Mouse (Mus musculus) kidney, embryonic 15.5 days (tissue): ENCODE results near the gene Arrb1. TPM values are rescaled to one million over a fixed set of nuclear protein-coding genes. Genes with fewer than 3 reads are reported as not detected.

ENCODE experiments used
- ATAC-seq: fragments of 200-750 bp; cut with Nextera tagmentation; replicated peaks from 2 replicates; pipeline ENCODE4 v1.8.0; 2017; ENCODE audit warnings: moderate TSS enrichment; ENCODE audit not compliant: low FRiP score
- H3K27ac ChIP-seq: fragments of 300-500 bp; sonication (generic); 2 replicates; pipeline ENCODE4 v1.5.1; 2015; ENCODE audit warnings: mild to moderate bottlenecking, inconsistent platforms
- H3K27me3 ChIP-seq: fragments of 300-500 bp; sonication (generic); 2 replicates; pipeline ENCODE4 v1.6.1; 2015; ENCODE audit warnings: inconsistent platforms
- H3K36me3 ChIP-seq: fragments of 300-500 bp; sonication (generic); 2 replicates; pipeline ENCODE4 v1.6.1; 2015; ENCODE audit warnings: inconsistent platforms
- H3K4me1 ChIP-seq: fragments of 300-500 bp; sonication (generic); 2 replicates; pipeline ENCODE4 v1.6.1; 2015; ENCODE audit warnings: inconsistent platforms
- H3K4me2 ChIP-seq: fragments of 300-500 bp; sonication (generic); 2 replicates; pipeline ENCODE4 v1.6.1; 2015; ENCODE audit warnings: moderate library complexity, mild to moderate bottlenecking, inconsistent platforms
- H3K4me3 ChIP-seq: fragments of 300-500 bp; sonication (generic); replicated peaks from 2 replicates; pipeline ENCODE4 v1.5.1; 2015; ENCODE audit warnings: mild to moderate bottlenecking, inconsistent platforms
- H3K9ac ChIP-seq: fragments of 300-500 bp; sonication (generic); 2 replicates; pipeline ENCODE4 v1.6.1; 2015; ENCODE audit warnings: mild to moderate bottlenecking, inconsistent platforms
- H3K9me3 ChIP-seq: fragments of 300-500 bp; sonication (generic); replicated peaks from 2 replicates; pipeline ENCODE4 v1.6.1; 2016; ENCODE audit warnings: inconsistent platforms
- WGBS: fragments of 180-500 bp; shearing (Covaris S2); methylation state at CpG from one replicate; pipeline ENCODE4 v1.1.7; 2015; ENCODE audit warnings: mixed read lengths; 5-methylcytosine and 5-hydroxymethylcytosine counted together
- polyA plus RNA-seq: library from polyadenylated mRNA; unstranded; fragments of >200 nt; fragmentation: Nextera tagmentation; extraction: Ambion mirVana; gene quantifications from 2 replicates; pipeline ENCODE4 v1.2.1, GENCODE M21; 2015

Arrb1 gene
- polyA plus RNA-seq, 1 experiment from 2014 or later: 11.7 TPM

DNA sequence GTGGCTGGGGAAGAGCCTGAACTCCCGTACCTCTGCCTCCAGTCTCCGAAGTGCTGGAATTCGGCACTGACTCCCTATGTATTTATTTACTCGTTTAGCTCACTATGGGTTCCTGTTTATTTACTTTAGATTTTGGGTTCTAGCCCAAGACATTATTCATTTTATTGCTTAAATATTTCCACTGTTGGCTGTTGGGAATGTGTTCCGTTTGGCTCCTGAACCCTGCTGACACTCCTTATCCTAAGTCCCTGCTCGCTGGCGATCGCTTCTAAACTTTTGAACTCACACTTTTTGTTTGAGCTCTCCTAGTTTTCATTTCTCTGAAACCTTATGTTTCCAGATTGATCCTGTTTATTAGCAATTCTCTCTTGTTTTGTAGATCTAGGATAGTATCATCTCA, 12.1 kb upstream of the Arrb1 start:
- H3K9me3 ChIP-seq: no peaks in the 10 kb centered on the region
- no peaks in the 10 kb centered on the region for H3K36me3 ChIP-seq
- no peaks in the 10 kb centered on the region for H3K27me3 ChIP-seq
- no peak overlapping the region for H3K4me3 ChIP-seq
- H3K27ac ChIP-seq: 0 out of 2 replicates have a peak overlapping the region, but pooled peaks have one; percentile 22
- H3K4me1 ChIP-seq: peaks cover 10% of the 10 kb centered on the region
- H3K9ac ChIP-seq: no peak overlapping the region
- 51% methylated on average over 8 of the region's 8 CpGs for WGBS
- ATAC-seq: no peak
- no peak overlapping the region for H3K4me2 ChIP-seq

DNA sequence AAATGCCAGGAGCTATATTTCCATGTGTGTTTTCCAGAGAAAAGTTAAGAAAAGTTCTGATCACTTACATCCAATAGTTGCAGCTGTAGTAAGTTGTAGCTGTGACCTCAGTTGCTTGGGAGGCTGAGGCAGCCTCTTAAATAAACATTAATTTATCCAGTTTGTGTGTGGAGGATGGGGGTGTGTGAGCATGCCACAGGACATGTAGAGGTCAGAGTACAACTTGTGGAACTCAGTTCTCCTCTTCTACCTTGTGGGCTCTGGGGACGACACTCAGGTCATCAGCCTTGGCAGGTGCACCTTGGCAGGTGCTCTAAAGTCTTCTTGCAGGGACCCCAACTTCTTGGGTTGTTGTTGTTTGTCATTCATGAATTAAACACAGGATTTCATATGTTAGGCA, 11.4 kb upstream of the Arrb1 start:
- Histone ChIP-seq H3K4me1 (peaks cover 10% of the 10 kb centered on the region), H3K36me3 (no peaks in the 10 kb centered on the region), H3K27me3 (no peaks in the 10 kb centered on the region), H3K9me3 (no peaks in the 10 kb centered on the region), H3K27ac (0 out of 2 replicates have a peak overlapping the region, but pooled peaks have one; percentile 22), H3K9ac (no peak overlapping the region), H3K4me3 (no peak overlapping the region), H3K4me2 (no peak overlapping the region)
- WGBS: 50% methylated on average over 1 of the region's 1 CpGs
- no peak for ATAC-seq

DNA sequence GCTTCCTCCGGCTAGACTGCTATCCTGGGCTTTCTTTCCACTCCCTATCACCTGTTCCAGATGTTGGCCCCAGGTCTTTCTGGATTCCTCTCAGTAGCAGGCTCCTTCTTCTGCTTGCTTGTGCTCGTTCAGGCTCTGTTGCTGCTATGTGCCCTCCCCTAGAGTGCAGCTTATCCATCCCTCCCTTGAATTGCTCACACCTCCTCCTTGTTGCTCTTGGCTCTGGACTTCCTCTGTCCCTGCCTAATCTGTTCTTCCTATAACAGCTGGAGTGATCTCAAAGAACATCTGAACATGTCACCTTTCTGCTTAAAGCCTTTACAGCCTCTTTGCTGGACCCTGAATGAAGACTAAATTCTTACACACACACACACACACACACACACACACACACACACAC, 6.7 kb upstream of the Arrb1 start:
- 37% methylated on average over 2 of the region's 2 CpGs for WGBS
- H3K27me3 ChIP-seq: no peaks in the 10 kb centered on the region

DNA sequence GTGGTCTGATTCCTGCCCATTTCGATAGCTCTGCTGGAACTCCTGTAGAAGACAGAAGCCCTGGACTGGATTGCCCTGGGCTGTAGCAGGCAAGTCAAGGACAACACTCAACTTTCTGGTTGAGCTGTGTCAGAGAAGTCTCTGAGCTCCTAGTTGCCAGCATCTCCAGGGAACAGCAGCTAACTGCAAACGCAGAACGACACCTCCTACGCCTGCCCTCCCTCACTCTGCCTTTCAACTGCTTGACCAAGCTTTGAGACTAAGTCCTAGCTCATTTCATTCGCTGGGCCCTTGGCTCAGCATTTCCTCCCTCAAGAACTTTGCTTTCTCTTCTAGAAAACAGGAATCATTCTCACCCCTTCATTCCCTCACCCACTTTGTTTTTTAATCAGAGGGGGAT, 5.9 kb upstream of the Arrb1 start:
- no peaks in the 10 kb centered on the region for H3K36me3 ChIP-seq
- H3K9ac ChIP-seq: no peak overlapping the region
- no peaks in the 10 kb centered on the region for H3K9me3 ChIP-seq
- ATAC-seq: no peak
- H3K4me3 ChIP-seq: no peak overlapping the region
- peaks cover 15% of the 10 kb centered on the region for H3K4me1 ChIP-seq
- H3K4me2 ChIP-seq: no peak overlapping the region
- H3K27ac ChIP-seq: peak overlapping the region; percentile 56
- 32% methylated on average over 5 of the region's 5 CpGs for WGBS
- no peaks in the 10 kb centered on the region for H3K27me3 ChIP-seq

More for the DNA sequence above, 6.7 kb upstream of the Arrb1 start:
- Histone ChIP-seq H3K9me3 (no peaks in the 10 kb centered on the region), H3K36me3 (no peaks in the 10 kb centered on the region), H3K4me3 (no peak overlapping the region), H3K4me2 (no peak overlapping the region), H3K27ac (0 out of 2 replicates have a peak overlapping the region, but pooled peaks have one; percentile 3), H3K9ac (no peak overlapping the region), H3K4me1 (peaks cover 17% of the 10 kb centered on the region)
- ATAC-seq: no peak

DNA sequence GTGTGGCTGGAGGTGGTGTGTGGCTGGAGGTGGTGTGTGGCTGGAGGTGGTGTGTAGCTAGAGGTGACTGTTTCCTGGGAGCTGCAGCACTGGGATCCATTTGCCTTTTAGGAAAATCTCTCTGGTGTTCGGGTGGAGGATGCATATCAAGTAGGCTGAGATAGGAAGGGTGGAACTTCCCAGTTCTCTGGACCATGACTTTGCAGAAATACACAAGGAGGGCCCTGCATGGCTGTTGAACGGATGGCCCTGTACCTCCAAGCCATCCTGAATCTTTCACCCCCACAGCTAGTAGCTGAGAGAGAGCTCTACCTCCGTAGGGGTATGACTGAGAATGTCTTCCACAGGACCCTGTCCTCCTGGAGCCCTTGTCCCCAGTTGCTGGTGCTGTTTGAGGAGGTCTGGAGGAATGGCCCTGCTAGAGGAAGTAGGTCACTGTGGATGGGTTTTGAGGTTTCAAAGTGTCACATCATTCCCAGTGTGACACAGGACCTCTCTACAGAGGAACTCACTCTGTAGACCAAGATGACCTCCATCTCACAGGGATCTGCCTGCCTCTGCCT, 3.8 kb upstream of the Arrb1 start:
- 80% methylated on average over 3 of the region's 3 CpGs for WGBS
- no peak for ATAC-seq

DNA sequence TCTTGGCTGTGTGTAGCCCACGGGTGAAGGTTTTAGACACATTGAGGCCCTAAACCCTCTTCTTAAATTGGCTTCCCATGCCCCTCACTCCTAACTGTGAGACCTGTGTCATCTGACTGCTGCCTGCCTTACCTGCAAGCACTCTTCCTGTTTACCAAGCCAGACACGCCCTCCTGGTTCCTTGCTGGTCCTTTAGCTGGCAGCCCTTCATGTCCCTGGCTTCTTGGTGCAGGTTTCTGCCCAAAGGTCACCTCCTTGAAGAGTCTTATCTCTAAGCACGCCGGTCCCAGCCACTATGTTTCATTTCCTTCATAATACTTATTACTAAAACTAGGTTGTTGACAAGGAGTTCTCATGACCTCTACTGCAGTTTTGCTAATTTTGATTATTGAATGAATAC, 2.7 kb upstream of the Arrb1 start:
- H3K27ac ChIP-seq: no peak overlapping the region
- H3K36me3 ChIP-seq: no peaks in the 10 kb centered on the region
- H3K4me2 ChIP-seq: no peak overlapping the region
- H3K9ac ChIP-seq: no peak overlapping the region
- WGBS: 80% methylated on average over 4 of the region's 4 CpGs
- no peak for ATAC-seq
- H3K4me3 ChIP-seq: no peak overlapping the region
- H3K4me1 ChIP-seq: peaks cover 41% of the 10 kb centered on the region
- H3K27me3 ChIP-seq: no peaks in the 10 kb centered on the region
- no peaks in the 10 kb centered on the region for H3K9me3 ChIP-seq

More for the DNA sequence above, 3.8 kb upstream of the Arrb1 start:
- Histone ChIP-seq H3K4me3 (no peak overlapping the region), H3K4me1 (peaks cover 30% of the 10 kb centered on the region), H3K9me3 (no peaks in the 10 kb centered on the region), H3K4me2 (no peak overlapping the region), H3K9ac (no peak overlapping the region), H3K36me3 (no peaks in the 10 kb centered on the region), H3K27me3 (no peaks in the 10 kb centered on the region), H3K27ac (no peak overlapping the region)

DNA sequence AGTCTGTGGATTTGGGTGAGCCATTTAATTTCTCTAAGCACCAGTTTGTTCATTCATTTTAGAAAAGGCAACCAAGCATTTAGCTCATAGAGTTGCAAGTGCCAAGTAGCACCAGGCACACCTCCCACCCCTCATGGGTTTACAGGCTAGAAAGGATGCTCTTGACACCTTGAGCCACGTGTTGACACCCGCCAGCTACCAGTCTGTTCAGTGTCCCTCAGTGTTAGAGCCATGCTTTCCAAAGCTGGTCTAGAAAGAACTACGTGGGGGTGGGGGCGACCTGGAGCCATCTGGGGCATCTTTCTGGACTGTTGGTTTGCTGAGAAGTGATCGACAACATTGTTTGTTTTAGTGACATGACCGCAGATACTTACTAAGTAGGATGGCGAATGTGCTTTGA, 1.7 kb upstream of the Arrb1 start:
- Histone ChIP-seq H3K36me3 (no peaks in the 10 kb centered on the region), H3K4me3 (no peak overlapping the region), H3K4me2 (no peak overlapping the region), H3K9ac (no peak overlapping the region), H3K27me3 (no peaks in the 10 kb centered on the region), H3K27ac (no peak overlapping the region), H3K9me3 (no peaks in the 10 kb centered on the region), H3K4me1 (peaks cover 51% of the 10 kb centered on the region)
- WGBS: 79% methylated on average over 7 of the region's 7 CpGs
- no peak for ATAC-seq

DNA sequence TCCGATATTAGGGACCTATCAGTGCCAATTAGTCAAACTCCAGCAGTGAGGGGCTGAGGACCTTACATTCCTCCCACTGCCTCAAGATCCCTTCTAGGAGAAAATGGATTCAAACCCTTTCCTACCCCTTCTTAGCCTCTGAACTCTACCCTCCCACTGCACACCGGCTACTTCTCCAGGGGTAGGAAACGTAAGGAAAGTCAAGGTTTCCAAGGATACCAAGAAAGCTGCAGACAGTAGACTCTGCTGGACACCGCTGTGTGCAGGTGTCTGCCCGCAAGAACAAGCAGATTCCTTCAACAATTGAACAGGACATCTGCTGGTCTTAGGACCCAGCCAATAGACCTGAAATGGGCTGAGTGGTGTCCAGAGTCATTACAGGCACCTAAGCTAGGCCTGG, 765 bp upstream of the Arrb1 start:
- H3K36me3 ChIP-seq: no peaks in the 10 kb centered on the region
- H3K9me3 ChIP-seq: no peaks in the 10 kb centered on the region
- H3K4me3 ChIP-seq: peak overlapping the region; percentile 80
- H3K9ac ChIP-seq: peak overlapping the region; percentile 82; the same call in 1 of the 2 replicates
- no peaks in the 10 kb centered on the region for H3K27me3 ChIP-seq
- no peak; the same call in 1 of the 2 replicates for ATAC-seq
- 50% methylated on average over 5 of the region's 5 CpGs for WGBS
- peak overlapping the region; percentile 93 for H3K27ac ChIP-seq
- H3K4me1 ChIP-seq: peaks cover 56% of the 10 kb centered on the region
- H3K4me2 ChIP-seq: peak overlapping the region; percentile 94

DNA sequence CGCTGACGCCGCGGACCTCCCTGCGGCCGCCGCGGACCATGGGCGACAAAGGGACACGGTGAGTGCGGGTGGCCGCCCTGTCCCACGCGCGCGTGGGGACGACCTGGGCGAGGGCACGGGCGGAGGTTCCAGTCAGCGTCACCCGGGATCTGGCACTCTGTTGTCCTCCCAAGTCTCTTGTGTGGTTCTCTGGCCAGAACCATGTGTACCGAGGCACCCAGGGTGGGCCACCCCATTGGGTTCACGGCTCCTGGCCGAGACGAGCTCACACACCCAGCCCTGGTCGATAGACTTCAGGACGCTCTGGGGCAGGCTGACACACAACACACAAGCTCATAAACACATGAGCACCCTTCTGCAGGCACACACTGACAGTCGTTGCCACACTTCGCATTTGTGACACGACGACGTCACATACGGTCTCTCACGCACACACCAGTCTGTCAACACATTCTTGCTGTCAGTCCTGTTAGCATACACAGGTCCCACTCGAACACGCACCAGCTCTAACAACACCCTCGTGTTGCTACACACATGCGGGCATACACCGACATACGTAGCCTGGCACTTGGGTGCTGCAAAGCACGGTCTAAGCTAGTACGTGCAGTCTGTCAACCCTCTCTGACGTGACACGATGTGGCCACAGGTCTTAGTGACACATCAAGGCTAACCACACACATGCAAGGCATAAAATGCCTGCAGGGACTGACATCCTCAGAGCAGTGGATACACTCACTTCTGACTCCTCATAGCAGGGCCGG, 655 bp downstream of the Arrb1 start:
- H3K4me3 ChIP-seq: peak overlapping the region; percentile 80
- WGBS: 13% methylated on average over 40 of the region's 46 CpGs
- peaks cover 59% of the 10 kb centered on the region for H3K4me1 ChIP-seq
- ATAC-seq: peak; percentile 31
- H3K27ac ChIP-seq: peak overlapping the region; percentile 93
- peak overlapping the region; percentile 82 for H3K9ac ChIP-seq
- H3K9me3 ChIP-seq: no peaks in the 10 kb centered on the region
- no peaks in the 10 kb centered on the region for H3K36me3 ChIP-seq
- H3K4me2 ChIP-seq: peak overlapping the region; percentile 94
- no peaks in the 10 kb centered on the region for H3K27me3 ChIP-seq

DNA sequence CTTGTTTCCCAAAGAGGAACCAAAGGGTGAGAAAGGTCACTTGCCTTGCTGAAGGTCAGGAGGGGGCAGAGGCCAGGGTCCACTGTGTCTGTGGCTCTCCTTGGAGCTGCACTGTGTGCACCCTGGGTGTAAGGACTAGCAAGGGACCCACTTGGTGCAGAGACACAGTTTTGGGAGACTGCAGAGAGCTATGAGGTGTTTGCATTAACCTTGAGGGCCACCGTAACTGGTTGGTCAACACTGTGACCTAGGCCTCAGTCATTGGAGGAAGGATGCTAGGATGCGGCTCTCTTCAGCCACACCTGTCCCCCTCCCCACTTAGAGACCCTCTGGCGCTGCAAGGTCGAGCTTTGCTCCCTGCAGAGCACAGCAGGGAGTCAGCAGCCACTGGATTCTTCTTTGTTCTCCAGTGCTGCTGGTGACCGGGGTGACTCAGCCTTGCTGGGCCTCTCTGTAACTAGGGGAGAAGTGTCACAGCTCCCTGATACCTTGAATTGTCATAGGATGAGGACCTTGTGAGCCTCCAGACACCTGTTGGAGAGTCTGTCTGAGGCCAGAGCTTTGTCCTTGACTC, 2.0 kb downstream of the Arrb1 start:
- Histone ChIP-seq H3K4me1 (peaks cover 65% of the 10 kb centered on the region), H3K36me3 (no peaks in the 10 kb centered on the region), H3K9ac (no peak overlapping the region), H3K9me3 (no peaks in the 10 kb centered on the region), H3K4me2 (peak overlapping the region; percentile 94), H3K4me3 (0 out of 2 replicates have a peak overlapping the region, but pooled peaks have one; percentile 80), H3K27me3 (no peaks in the 10 kb centered on the region), H3K27ac (no peak overlapping the region)
- no peak for ATAC-seq
- 73% methylated on average over 5 of the region's 5 CpGs for WGBS

DNA sequence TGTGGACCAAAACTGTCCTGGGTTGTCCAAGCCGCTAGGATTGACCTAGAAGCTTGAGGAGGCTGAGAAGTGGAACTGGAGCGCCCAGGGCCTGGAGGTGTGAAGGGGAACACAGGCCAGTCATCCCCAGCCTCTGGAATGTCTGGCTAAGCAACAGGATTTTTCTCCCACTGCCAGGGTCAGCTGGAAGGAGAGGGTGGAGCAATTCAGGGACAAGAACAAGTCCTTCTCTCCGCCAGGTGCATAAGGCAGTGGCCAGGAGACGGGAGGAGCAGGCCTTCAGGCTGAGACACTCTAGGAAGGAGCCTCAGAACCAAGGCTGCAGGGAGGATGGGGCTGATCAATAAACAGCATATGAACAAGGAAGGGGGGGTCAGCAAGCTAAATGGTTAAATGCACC, 3.2 kb downstream of the Arrb1 start:
- Histone ChIP-seq H3K27me3 (no peaks in the 10 kb centered on the region), H3K4me2 (no peak overlapping the region), H3K27ac (no peak overlapping the region), H3K36me3 (no peaks in the 10 kb centered on the region), H3K4me1 (peaks cover 65% of the 10 kb centered on the region), H3K9ac (no peak overlapping the region), H3K9me3 (no peaks in the 10 kb centered on the region), H3K4me3 (no peak overlapping the region)
- WGBS: 74% methylated on average over 4 of the region's 4 CpGs
- ATAC-seq: no peak

DNA sequence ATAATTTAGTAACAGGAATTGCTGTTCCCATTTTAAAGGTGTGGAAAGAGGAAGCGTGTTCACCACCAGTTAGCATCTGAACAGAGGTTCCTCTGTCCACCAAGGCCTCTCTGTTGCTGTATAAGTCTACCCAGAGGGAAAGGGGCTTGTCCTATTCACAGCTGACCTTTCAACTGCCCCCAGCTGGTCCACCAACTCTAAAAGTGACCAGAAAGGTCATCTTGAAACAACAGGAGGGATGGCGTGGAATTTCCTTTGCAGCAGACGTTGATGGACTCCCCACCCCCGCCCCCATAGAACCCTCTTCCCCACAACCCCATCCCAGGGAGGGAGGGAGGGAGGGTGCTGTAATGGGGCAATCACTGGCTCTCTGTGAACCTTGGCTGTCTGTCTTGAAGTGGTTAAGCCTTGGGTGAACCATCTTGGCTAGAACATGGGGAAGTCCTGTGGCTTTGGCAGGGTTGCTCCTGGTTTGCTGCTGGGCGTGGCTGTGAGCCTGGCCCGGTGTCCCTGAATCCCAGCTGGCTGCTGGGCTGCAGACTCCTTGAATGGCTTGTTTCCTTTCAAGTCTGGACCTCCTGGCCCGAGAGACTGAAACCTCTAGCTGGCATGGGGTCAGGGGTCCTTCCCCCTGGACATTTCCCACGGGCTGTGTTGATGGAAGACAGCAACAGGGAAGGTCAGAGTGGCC, 4.1 kb downstream of the Arrb1 start:
- Histone ChIP-seq H3K27ac (peak overlapping the region; percentile 60), H3K9me3 (no peaks in the 10 kb centered on the region), H3K4me2 (peak overlapping the region; percentile 19; the same call in 1 of the 2 replicates), H3K27me3 (no peaks in the 10 kb centered on the region), H3K4me3 (no peak overlapping the region), H3K36me3 (no peaks in the 10 kb centered on the region), H3K4me1 (peaks cover 64% of the 10 kb centered on the region), H3K9ac (no peak overlapping the region)
- WGBS: 26% methylated on average over 8 of the region's 8 CpGs
- ATAC-seq: no peak
